Mouse (Mus musculus) MEL (cell line): ENCODE data around the gene Klhl41. TPM values are rescaled to one million over a fixed set of nuclear protein-coding genes. Genes with fewer than 3 reads are reported as not detected.

Experiments used
- DNase-seq: peaks from one replicate; pipeline ENCODE4 v3.0.0; 2011; ENCODE audit warnings: low read depth, low spot score
- H3K27ac ChIP-seq: 2 replicates; pipeline ENCODE4 v1.5.1; 2012; ENCODE audit warnings: low read depth, mild to moderate bottlenecking, control low read depth, low read length, moderate library complexity; ENCODE audit not compliant: control insufficient read depth
- H3K27me3 ChIP-seq, 2 experiments: fragments of 150-350 bp in 1 of 2; sonication (generic) in 1 of 2; 2 replicates each; pipeline ENCODE4 v1.6.1; 2012; ENCODE audit warnings: low read length in 2 of 2, mild to moderate bottlenecking in 2 of 2, improper control_type of control experiment in 1 of 2, moderate library complexity in 1 of 2; ENCODE audit not compliant: insufficient read depth in 2 of 2, control insufficient read depth in 1 of 2
- H3K36me3 ChIP-seq, 2 experiments: 2 replicates each; pipeline ENCODE4 v1.6.1; 2012 to 2014; ENCODE audit warnings: low read length in 2 of 2, improper control_type of control experiment in 1 of 2, inconsistent platforms in 1 of 2, mild to moderate bottlenecking in 1 of 2; ENCODE audit not compliant: insufficient read depth in 2 of 2, control insufficient read depth in 1 of 2
- H3K4me1 ChIP-seq, 2 experiments: fragments of 150-350 bp in 1 of 2; sonication (generic) in 1 of 2; 2 replicates each; pipeline ENCODE4 v1.6.1; 2012; ENCODE audit warnings: low read length in 2 of 2, improper control_type of control experiment in 1 of 2, mild to moderate bottlenecking in 1 of 2; ENCODE audit not compliant: insufficient read depth in 2 of 2, control insufficient read depth in 1 of 2
- H3K4me3 ChIP-seq, 2 experiments: fragments of 150-350 bp in 1 of 2; sonication (generic) in 1 of 2; 2 replicates each; pipeline ENCODE4 v1.5.1; 2012; ENCODE audit warnings: low read depth in 2 of 2, low read length in 2 of 2, mild to moderate bottlenecking in 2 of 2, moderate library complexity in 2 of 2, control low read depth in 1 of 2, improper control_type of control experiment in 1 of 2; ENCODE audit not compliant: control insufficient read depth in 1 of 2, insufficient read depth in 1 of 2
- H3K79me2 ChIP-seq: 2 replicates; pipeline ENCODE4 v1.6.1; 2012; ENCODE audit warnings: mild to moderate bottlenecking, low read length, moderate library complexity; ENCODE audit not compliant: control insufficient read depth, poor library complexity, insufficient read depth
- H3K9ac ChIP-seq: 2 replicates; pipeline ENCODE4 v1.6.1; 2012; ENCODE audit warnings: low read depth, mild to moderate bottlenecking, control low read depth, low read length, moderate library complexity; ENCODE audit not compliant: control insufficient read depth, poor library complexity, severe bottlenecking
- H3K9me3 ChIP-seq: fragments of 150-350 bp; sonication (generic); replicated peaks from 2 replicates; pipeline ENCODE4 v1.6.1; 2012; ENCODE audit warnings: mild to moderate bottlenecking, low read length, improper control_type of control experiment, moderate library complexity; ENCODE audit not compliant: insufficient read depth
- CHD1 ChIP-seq: IDR thresholded peaks from 2 replicates; pipeline ENCODE4 v1.6.1; 2012; ENCODE audit warnings: low read depth, mild to moderate bottlenecking, inconsistent platforms, low read length, improper control_type of control experiment
- CHD2 ChIP-seq: IDR thresholded peaks from 2 replicates; pipeline ENCODE4 v1.6.1; 2011; ENCODE audit warnings: low read length, improper control_type of control experiment
- E2F4 ChIP-seq: IDR thresholded peaks from 2 replicates; pipeline ENCODE4 v1.6.1; 2011; ENCODE audit warnings: low read depth, low read length, improper control_type of control experiment, borderline replicate concordance
- ELF1 ChIP-seq: IDR thresholded peaks from 2 replicates; pipeline ENCODE4 v1.6.1; 2014; ENCODE audit warnings: low read depth, mild to moderate bottlenecking, inconsistent platforms, low read length, improper control_type of control experiment, moderate library complexity
- GABPA ChIP-seq: IDR thresholded peaks from 2 replicates; pipeline ENCODE4 v1.6.1; 2012; ENCODE audit warnings: low read depth, mild to moderate bottlenecking, inconsistent platforms, low read length, improper control_type of control experiment, moderate library complexity
- GATA1 ChIP-seq: IDR thresholded peaks from 2 replicates; pipeline ENCODE4 v1.6.1; 2011; ENCODE audit warnings: low read depth, low read length, improper control_type of control experiment
- HCFC1 ChIP-seq: IDR thresholded peaks from 2 replicates; pipeline ENCODE4 v1.6.1; 2012; ENCODE audit warnings: low read depth, mild to moderate bottlenecking, inconsistent platforms, low read length, improper control_type of control experiment, moderate library complexity
- KAT2A ChIP-seq: conservative IDR thresholded peaks from 2 replicates; pipeline ENCODE4 v1.6.1; 2012; ENCODE audit warnings: low read depth, low read length, improper control_type of control experiment, inconsistent platforms
- MAX ChIP-seq: IDR thresholded peaks from 2 replicates; pipeline ENCODE4 v1.6.1; 2011; ENCODE audit warnings: low read length, improper control_type of control experiment
- MXI1 ChIP-seq: IDR thresholded peaks from 2 replicates; pipeline ENCODE4 v1.6.1; 2011; ENCODE audit warnings: mild to moderate bottlenecking, low read depth, low read length, improper control_type of control experiment
- MYC ChIP-seq: IDR thresholded peaks from 2 replicates; pipeline ENCODE4 v1.6.1; 2011; ENCODE audit warnings: low read depth, mild to moderate bottlenecking, low read length, improper control_type of control experiment, moderate library complexity
- NELFE ChIP-seq: IDR thresholded peaks from 2 replicates; pipeline ENCODE4 v1.6.1; 2011; ENCODE audit warnings: low read depth, low read length, improper control_type of control experiment
- NRF1 ChIP-seq: IDR thresholded peaks from 2 replicates; pipeline ENCODE4 v1.6.1; 2014; ENCODE audit warnings: low read depth, mild to moderate bottlenecking, inconsistent platforms, low read length, improper control_type of control experiment, moderate library complexity; ENCODE audit not compliant: poor library complexity, insufficient read depth, severe bottlenecking
- POLR2A ChIP-seq, 2 experiments: IDR thresholded peaks; 2 replicates each; pipeline ENCODE4 v1.6.1; 2011 to 2012; ENCODE audit warnings: low read length in 2 of 2, mild to moderate bottlenecking in 2 of 2, control low read depth in 1 of 2, improper control_type of control experiment in 1 of 2, low read depth in 1 of 2, moderate library complexity in 1 of 2; ENCODE audit not compliant: control insufficient read depth in 1 of 2, insufficient read depth in 1 of 2, poor library complexity in 1 of 2
- POLR2AphosphoS5 ChIP-seq: IDR thresholded peaks from 2 replicates; pipeline ENCODE4 v1.6.1; 2012; ENCODE audit warnings: low read depth, borderline replicate concordance, mild to moderate bottlenecking, inconsistent platforms, low read length, moderate library complexity, mixed read lengths
- RAD21 ChIP-seq: IDR thresholded peaks from 2 replicates; pipeline ENCODE4 v1.6.1; 2011; ENCODE audit warnings: mild to moderate bottlenecking, low read depth, low read length, improper control_type of control experiment
- RCOR1 ChIP-seq: IDR thresholded peaks from 2 replicates; pipeline ENCODE4 v1.6.1; 2012; ENCODE audit warnings: low read depth, mild to moderate bottlenecking, inconsistent platforms, low read length, improper control_type of control experiment
- SIN3A ChIP-seq: IDR thresholded peaks from 2 replicates; pipeline ENCODE4 v1.6.1; 2012; ENCODE audit warnings: low read length, improper control_type of control experiment, inconsistent platforms
- SMC3 ChIP-seq: IDR thresholded peaks from 2 replicates; pipeline ENCODE4 v1.6.1; 2011; ENCODE audit warnings: low read depth, low read length, improper control_type of control experiment
- TAL1 ChIP-seq: IDR thresholded peaks from 2 replicates; pipeline ENCODE4 v1.6.1; 2012; ENCODE audit warnings: mild to moderate bottlenecking, inconsistent platforms, low read length, moderate library complexity, mixed read lengths
- TBP ChIP-seq: IDR thresholded peaks from 2 replicates; pipeline ENCODE4 v1.8.0; 2011; ENCODE audit warnings: low read depth, low read length, improper control_type of control experiment
- TCF12 ChIP-seq: IDR thresholded peaks from 2 replicates; pipeline ENCODE4 v1.6.1; 2014; ENCODE audit warnings: low read depth, mild to moderate bottlenecking, inconsistent platforms, low read length, improper control_type of control experiment, moderate library complexity
- UBTF ChIP-seq: IDR thresholded peaks from 2 replicates; pipeline ENCODE4 v1.6.1; 2012; ENCODE audit warnings: low read depth, mild to moderate bottlenecking, inconsistent platforms, low read length, improper control_type of control experiment, moderate library complexity, borderline replicate concordance; ENCODE audit not compliant: insufficient read depth
- USF2 ChIP-seq, 2 experiments: IDR thresholded peaks; 2 replicates each; pipeline ENCODE4 v1.6.1; 2011 to 2012; ENCODE audit warnings: improper control_type of control experiment in 2 of 2, low read length in 2 of 2, borderline replicate concordance in 1 of 2, inconsistent platforms in 1 of 2, low read depth in 1 of 2, mild to moderate bottlenecking in 1 of 2; ENCODE audit not compliant: insufficient read depth in 1 of 2
- ZC3H11A ChIP-seq: IDR thresholded peaks from 2 replicates; pipeline ENCODE4 v1.6.1; 2012; ENCODE audit warnings: low read depth, mild to moderate bottlenecking, inconsistent platforms, low read length, improper control_type of control experiment
- ZMIZ1 ChIP-seq: IDR thresholded peaks from 2 replicates; pipeline ENCODE4 v1.6.1; 2012; ENCODE audit warnings: low read depth, mild to moderate bottlenecking, inconsistent platforms, low read length, improper control_type of control experiment, moderate library complexity
- ZNF384 ChIP-seq: IDR thresholded peaks from 2 replicates; pipeline ENCODE4 v1.6.1; 2012; ENCODE audit warnings: low read depth, mild to moderate bottlenecking, inconsistent platforms, low read length, improper control_type of control experiment
- polyA plus RNA-seq, 2 experiments: library from polyadenylated mRNA; stranded (reverse) in 1 of 2; unstranded in 1 of 2; fragments of >175 nt in 1 of 2; fragments of >200 nt in 1 of 2; gene quantifications; 2 replicates each; pipeline versions ENCODE4 v1.2.1 to v1.2.4; 2012; ENCODE audit warnings: low replicate concordance in 2 of 2, low read depth in 1 of 2; ENCODE audit not compliant: insufficient read length in 2 of 2, insufficient read depth in 1 of 2, missing spikeins in 1 of 2
- total RNA-seq: library from RNA; depleted of rRNA; stranded (reverse); fragments of 300-350 nt; gene quantifications from 2 replicates; pipeline ENCODE4 v1.2.3, GENCODE M21; 2012

Klhl41 gene
- total and polyA plus RNA-seq, 3 experiments: 0.04 to 0.12 TPM; not detected in 1

DNA sequence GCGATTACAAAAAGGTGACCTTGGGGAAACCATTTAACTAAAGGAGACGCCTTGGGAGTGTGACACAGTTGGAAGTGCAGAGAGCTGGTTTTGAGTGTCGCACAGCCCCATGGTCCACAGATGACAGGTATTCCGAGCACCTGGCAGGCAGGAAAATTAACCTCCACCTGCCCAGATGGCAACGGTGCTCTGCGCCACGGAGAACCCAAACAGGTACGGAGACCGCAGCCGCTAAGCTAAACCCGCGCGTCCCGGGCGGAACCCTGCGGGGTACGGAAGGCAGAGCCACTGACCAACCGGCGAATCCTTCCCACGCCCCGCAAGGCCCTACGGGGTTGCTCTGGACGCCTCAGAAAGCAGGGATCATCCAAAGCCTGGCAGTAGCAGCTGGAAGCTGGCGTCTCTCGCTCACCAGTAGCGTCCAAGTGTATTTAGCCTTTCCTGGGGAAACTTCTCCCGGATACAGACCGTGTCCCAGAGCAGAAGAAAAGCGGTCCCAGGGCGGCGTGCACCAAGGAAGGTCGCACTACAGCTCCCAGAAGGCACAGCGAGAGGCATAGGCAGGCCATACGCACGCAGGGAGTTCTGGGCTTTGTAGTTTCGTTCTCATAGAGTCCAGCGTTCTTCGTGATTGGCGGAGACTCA, 43.2 kb downstream of the Klhl41 start, which contains the start of gene Fastkd1:
Gene Fastkd1, minus strand, starts transcription at position 536 of the 645 bp plus-strand sequence.
- 0 out of 2 replicates have a peak within 1 kb of the TSS, but pooled peaks have one; percentile 22 for H3K27ac ChIP-seq
- H3K4me3 ChIP-seq: peak within 1 kb of the TSS; percentile 84 to 86
- DNase-seq: peak; percentile 95
- no peaks in the 10 kb centered on the region for H3K9me3 ChIP-seq
- peaks cover 0 to 8% of the 10 kb centered on the region in 2 experiments; a peak in 3 of 4 replicates for H3K27me3 ChIP-seq
- H3K36me3 ChIP-seq: peaks cover 0 to 6% of the 10 kb centered on the region in 2 experiments; a peak in 2 of 4 replicates
- H3K79me2 ChIP-seq: peaks cover 2% of the 10 kb centered on the region; the same call in 1 of the 2 replicates
- H3K4me1 ChIP-seq: no peaks in the 10 kb centered on the region
- TF ChIP-seq MYC (peak; percentile 87), HCFC1 (peak; percentile 99), SIN3A (peak; percentile 96), TBP (peak; percentile 77), MAX (peak; percentile 74; the same call in 1 of the 2 replicates), KAT2A (peak; percentile 99), NRF1 (peak; percentile 44; the same call in 1 of the 2 replicates), RAD21 (no peak), ZMIZ1 (no peak), NELFE (peak; percentile 68), ZC3H11A (no peak), CHD2 (peak; percentile 31; the same call in 1 of the 2 replicates), TCF12 (no peak), MXI1 (peak; percentile 99), ELF1 (peak; percentile 66), UBTF (no peak), POLR2A (IDR thresholded peaks at IDR 0.05; ENCODE audit: control insufficient read depth in 1 of 2, insufficient read depth in 1 of 2, low read depth in 1 of 2, low read length in 2 of 2, poor library complexity in 1 of 2) (peak in 1 of 2 experiments; percentile 70; a peak in 2 of 4 replicates), SMC3 (no peak), E2F4 (no peak)
- H3K9ac ChIP-seq: peak within 1 kb of the TSS; percentile 79

DNA sequence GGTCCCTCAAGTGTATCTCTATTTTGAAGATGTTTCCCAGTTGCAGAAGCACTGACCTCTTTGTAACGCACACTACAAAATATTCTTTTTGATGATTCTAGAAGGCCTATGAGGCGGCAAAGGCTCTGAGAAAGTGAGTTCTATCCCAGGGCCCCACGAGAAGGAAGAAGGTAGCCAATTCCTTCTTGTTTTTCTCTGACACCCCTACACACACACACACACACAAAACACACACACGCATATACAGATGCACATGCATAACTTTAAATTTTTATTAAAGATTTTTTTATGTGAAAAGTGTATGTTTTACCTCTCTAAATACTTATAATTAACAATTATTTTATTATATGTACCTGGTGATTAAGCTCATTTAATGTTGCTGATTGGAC, 43.7 kb downstream of the Klhl41 start:
- Histone ChIP-seq H3K9ac (peak overlapping the region; percentile 45), H3K27me3 (peaks cover under 1 to 8% of the 10 kb centered on the region in 2 experiments; a peak in 3 of 4 replicates), H3K36me3 (peaks cover 0 to 6% of the 10 kb centered on the region in 2 experiments; a peak in 2 of 4 replicates), H3K4me1 (no peaks in the 10 kb centered on the region), H3K4me3 (peak overlapping the region; percentile 33 to 41), H3K79me2 (peaks cover 2% of the 10 kb centered on the region; the same call in 1 of the 2 replicates), H3K27ac (no peak overlapping the region), H3K9me3 (no peaks in the 10 kb centered on the region)
- no peak for DNase-seq
- TF ChIP-seq NELFE (no peak), MXI1 (no peak), GATA1 (no peak), TAL1 (no peak), ZNF384 (no peak), CHD2 (no peak), POLR2AphosphoS5 (no peak), UBTF (no peak), GABPA (no peak), TBP (no peak), CHD1 (no peak), USF2 (IDR thresholded peaks at IDR 0.05; ENCODE audit: borderline replicate concordance in 1 of 2, insufficient read depth in 1 of 2, low read depth in 1 of 2, low read length in 2 of 2) (no peak), NRF1 (no peak), TCF12 (no peak), RCOR1 (no peak), MAX (no peak), SIN3A (no peak)
